Mouse (Mus musculus): ENCODE measurements around the gene Tamm41.

Tamm41 gene

GRCm38 (mm10) chr6:115022876-115023275 lies 14.8 kb downstream of the Tamm41 start:
- DNase-seq: no peak

- peak; percentile 13 for DNase-seq
These were observed 22.2 kb downstream of the Tamm41 start for GRCm38 (mm10) chr6:115015461-115015860.

- no peak for DNase-seq
These were observed 24.1 kb downstream of the Tamm41 start for GRCm38 (mm10) chr6:115013574-115013973.

- DNase-seq: no peak
These were observed 25.9 kb downstream of the Tamm41 start for GRCm38 (mm10) chr6:115011792-115012191.

- DNase-seq: no peak
These were observed 26.9 kb downstream of the Tamm41 start for GRCm38 (mm10) chr6:115010815-115011214.

- DNase-seq: no peak
These were observed 27.4 kb downstream of the Tamm41 start for GRCm38 (mm10) chr6:115010304-115010703.

- DNase-seq: peak; percentile 85
These were observed 29.9 kb downstream of the Tamm41 start for GRCm38 (mm10) chr6:115007728-115008127.

GRCm38 (mm10) chr6:115006948-115007347 lies 30.7 kb downstream of the Tamm41 start:
- DNase-seq: no peak

- DNase-seq: no peak
These were observed 31.6 kb downstream of the Tamm41 start for GRCm38 (mm10) chr6:115006065-115006464.

- DNase-seq: no peak
These were observed 32.3 kb downstream of the Tamm41 start for GRCm38 (mm10) chr6:115005351-115005890.

GRCm38 (mm10) chr6:115004636-115005035 lies 33.0 kb downstream of the Tamm41 start:
- no peak for DNase-seq

- no peak for DNase-seq
These were observed 39.2 kb downstream of the Tamm41 start for GRCm38 (mm10) chr6:114998374-114999031.

- DNase-seq: no peak
These were observed 40.2 kb downstream of the Tamm41 start for GRCm38 (mm10) chr6:114997471-114997870.

- DNase-seq: no peak
These were observed 40.8 kb downstream of the Tamm41 start for GRCm38 (mm10) chr6:114996910-114997309.

- DNase-seq: no peak
These were observed 43.6 kb downstream of the Tamm41 start for GRCm38 (mm10) chr6:114994079-114994478.

- no peak for DNase-seq
These were observed 44.0 kb downstream of the Tamm41 start for GRCm38 (mm10) chr6:114993659-114994058.

- no peak for DNase-seq
These were observed 45.8 kb downstream of the Tamm41 start for GRCm38 (mm10) chr6:114991909-114992308.

GRCm38 (mm10) chr6:114988619-114988980 lies 49.1 kb downstream of the Tamm41 start:
- peak; percentile 34 for DNase-seq

GRCm38 (mm10) chr6:114987966-114988618 lies 49.6 kb downstream of the Tamm41 start:
- peak; percentile 25 for DNase-seq

- DNase-seq: no peak
These were observed 55.0 kb downstream of the Tamm41 start for GRCm38 (mm10) chr6:114982671-114983070.

GRCm38 (mm10) chr6:114979715-114980114 lies 58.0 kb downstream of the Tamm41 start:
- DNase-seq: no peak

GRCm38 (mm10) chr6:114976915-114977419 lies 60.7 kb downstream of the Tamm41 start:
- peak; percentile 71 for DNase-seq

GRCm38 (mm10) chr6:114974331-114974730 lies 63.3 kb downstream of the Tamm41 start:
- DNase-seq: no peak

GRCm38 (mm10) chr6:114972988-114973387 lies 64.7 kb downstream of the Tamm41 start:
- DNase-seq: no peak

Measured in lung, postnatal 14 days (tissue).